Mouse (Mus musculus) megakaryocyte, embryonic 14.5 days (primary cell): ENCODE data around the gene Ntsr2.

Source experiments
- FLI1 ChIP-seq: IDR thresholded peaks from 2 replicates; pipeline ENCODE4 v1.6.1; 2012; ENCODE audit warnings: low read length, inconsistent platforms, mixed read lengths
- GATA1 ChIP-seq: IDR thresholded peaks from 3 replicates; pipeline ENCODE4 v1.6.1; 2012; ENCODE audit warnings: mixed read lengths, low read length, inconsistent platforms, borderline replicate concordance

DNA sequence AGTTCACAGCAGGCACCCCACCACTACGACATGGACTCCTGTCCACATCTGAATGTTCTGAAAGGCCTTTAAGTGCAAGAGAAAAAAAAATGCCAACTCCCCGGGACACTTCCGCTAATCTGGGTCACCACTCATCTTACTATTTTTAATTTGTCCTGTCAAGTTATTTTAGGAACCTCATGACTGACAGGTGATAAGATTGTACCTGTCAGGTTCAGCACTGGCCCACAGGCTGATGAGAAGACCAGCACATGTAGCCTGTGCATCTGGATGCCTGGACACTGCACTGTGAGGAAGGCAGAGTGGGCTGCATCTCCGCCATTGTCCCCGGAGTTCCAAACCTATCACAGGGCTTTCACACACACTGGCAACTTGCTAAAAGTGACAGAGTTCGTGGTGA is 3.4 kb upstream of the Ntsr2 start:
- TF ChIP-seq GATA1 = no peak
- TF ChIP-seq FLI1 = no peak
